Mouse (Mus musculus) lung, postnatal 25 days (tissue): ENCODE measurements around the gene Cirbp.

ENCODE experiments used
- DNase-seq: peaks from one replicate; pipeline ENCODE4 v3.0.0; 2022; ENCODE audit warnings: low spot score

The Cirbp gene

GRCm38 (mm10) chr10:80165392-80166128 is at the start of gene Cirbp:
TSS of gene Cirbp (plus strand) at chr10:80165985.
- no peak for DNase-seq

GRCm38 (mm10) chr10:80116563-80116926 is 49.2 kb upstream of the Cirbp start:
- DNase-seq: no peak

GRCm38 (mm10) chr10:80116927-80117691 is 48.7 kb upstream of the Cirbp start:
- no peak for DNase-seq

- DNase-seq: no peak
Observed at GRCm38 (mm10) chr10:80117736-80118135, 48.0 kb upstream of the Cirbp start.

- no peak for DNase-seq
Observed at GRCm38 (mm10) chr10:80118552-80118951, 47.2 kb upstream of the Cirbp start.

GRCm38 (mm10) chr10:80120146-80120545 is 45.6 kb upstream of the Cirbp start:
- no peak for DNase-seq

GRCm38 (mm10) chr10:80121639-80122038 is 44.1 kb upstream of the Cirbp start:
- DNase-seq: no peak

GRCm38 (mm10) chr10:80123932-80124562 is 41.7 kb upstream of the Cirbp start:
- no peak for DNase-seq

- no peak for DNase-seq
Observed at GRCm38 (mm10) chr10:80127920-80128319, 37.9 kb upstream of the Cirbp start.

- no peak for DNase-seq
Observed at GRCm38 (mm10) chr10:80129846-80130245, 35.9 kb upstream of the Cirbp start.

GRCm38 (mm10) chr10:80130403-80131031 is 35.3 kb upstream of the Cirbp start:
- no peak for DNase-seq

GRCm38 (mm10) chr10:80131316-80131951 is 34.4 kb upstream of the Cirbp start:
- DNase-seq: no peak

- no peak for DNase-seq
Observed at GRCm38 (mm10) chr10:80131952-80132350, 33.8 kb upstream of the Cirbp start.

- no peak for DNase-seq
Observed at GRCm38 (mm10) chr10:80133226-80133849, 32.4 kb upstream of the Cirbp start.

- DNase-seq: no peak
Observed at GRCm38 (mm10) chr10:80134421-80134820, 31.4 kb upstream of the Cirbp start.

- no peak for DNase-seq
Observed at GRCm38 (mm10) chr10:80135161-80135560, 30.6 kb upstream of the Cirbp start.

GRCm38 (mm10) chr10:80135641-80136040 is 30.1 kb upstream of the Cirbp start:
- no peak for DNase-seq

- no peak for DNase-seq
Observed at GRCm38 (mm10) chr10:80136179-80136951, 29.4 kb upstream of the Cirbp start.

GRCm38 (mm10) chr10:80136952-80137625 is 28.7 kb upstream of the Cirbp start:
- no peak for DNase-seq
